Mouse (Mus musculus): ENCODE measurements around the gene Ppp6r3. TPM values are rescaled to one million over a fixed set of nuclear protein-coding genes. Genes with fewer than 3 reads are reported as not detected.

Gene Ppp6r3
- polyA plus RNA-seq, 1 experiment = 171 TPM

DNA sequence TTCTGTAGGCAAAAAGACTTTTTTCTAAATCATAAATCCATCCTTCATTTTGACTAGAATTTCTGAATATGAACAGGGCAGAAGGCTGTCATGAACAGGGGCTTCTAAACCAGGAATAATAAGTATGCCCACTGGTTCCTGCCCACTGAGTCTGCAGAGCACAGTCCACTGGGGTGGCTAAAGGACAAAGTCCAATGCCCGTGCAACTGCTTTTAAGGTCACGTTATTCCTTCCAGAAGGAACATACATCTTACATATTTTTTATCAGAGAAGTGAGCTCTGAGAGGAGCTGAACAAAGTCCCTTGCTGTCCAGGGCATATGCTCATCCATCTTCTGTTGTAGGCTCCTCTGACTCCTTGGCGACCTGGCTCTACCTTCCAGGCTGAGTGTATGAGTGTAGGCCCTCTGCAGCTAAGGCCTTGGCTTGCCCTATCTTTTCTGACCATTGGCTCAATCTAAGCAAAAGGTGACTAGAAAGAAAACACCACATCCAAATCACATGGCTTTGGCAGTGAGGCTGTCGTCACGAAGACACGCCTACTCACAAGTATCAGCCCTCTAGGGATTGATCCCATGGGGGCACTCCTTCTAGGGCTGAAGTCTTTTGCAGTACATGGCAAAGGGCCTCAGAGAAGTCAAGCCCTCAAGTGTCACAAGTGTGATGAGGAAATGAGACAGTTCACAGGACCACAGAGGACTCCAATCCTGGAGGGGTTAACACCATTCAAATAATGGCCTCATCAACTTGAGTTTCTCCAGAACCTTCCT, 117.0 kb downstream of the Ppp6r3 start:
- Histone ChIP-seq H3K9me3 (replicated peaks; ENCODE audit: control insufficient read depth, insufficient read depth, low read length, poor library complexity, severe bottlenecking) (no peaks in the 10 kb centered on the region), H3K27me3 (ENCODE audit: control insufficient read depth, insufficient read depth, low read length, poor library complexity, severe bottlenecking) (no peaks in the 10 kb centered on the region), H3K4me3 (ENCODE audit: low read depth, low read length) (no peak overlapping the region), H3K9ac (ENCODE audit: low read depth, poor library complexity, severe bottlenecking) (no peak overlapping the region), H3K4me1 (ENCODE audit: control insufficient read depth, insufficient read depth, low read length) (no peaks in the 10 kb centered on the region), H3K36me3 (ENCODE audit: control insufficient read depth, insufficient read depth, low read length, poor library complexity, severe bottlenecking) (peaks cover 28% of the 10 kb centered on the region), H3K27ac (ENCODE audit: insufficient read depth, low read length) (no peak overlapping the region)
- TF ChIP-seq POLR2A (IDR thresholded peaks at IDR 0.05; ENCODE audit: insufficient read depth, low read length) = no peak

DNA sequence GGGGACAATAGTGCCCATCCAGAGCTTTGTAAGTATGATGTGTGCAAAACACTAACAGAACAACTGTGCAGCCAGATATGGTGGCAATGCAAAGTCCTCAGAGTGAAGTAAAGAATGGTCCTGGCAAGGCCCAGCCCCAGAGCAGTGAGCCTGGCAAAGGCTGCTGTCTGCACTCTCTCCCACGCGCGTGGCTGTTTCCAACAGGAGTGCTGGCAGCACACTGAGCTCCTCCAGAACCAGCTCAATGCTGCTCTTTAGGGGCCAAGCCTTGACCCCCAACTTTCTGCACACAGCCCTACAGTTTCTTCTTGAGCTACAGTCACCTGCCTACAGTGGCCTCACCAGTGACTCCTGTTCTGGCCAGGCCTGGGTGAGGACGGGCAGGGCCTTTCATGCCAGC, 117.8 kb downstream of the Ppp6r3 start:
- H3K36me3 ChIP-seq (ENCODE audit: control insufficient read depth, insufficient read depth, low read length, poor library complexity, severe bottlenecking) = peaks cover 27% of the 10 kb centered on the region
- TF ChIP-seq EP300 (IDR thresholded peaks at IDR 0.05; ENCODE audit: insufficient read depth, low read depth, low read length) (no peak), CTCF (IDR thresholded peaks at IDR 0.05; ENCODE audit: low read depth, low read length) (no peak), POLR2A (IDR thresholded peaks at IDR 0.05; ENCODE audit: insufficient read depth, low read length) (no peak)
- H3K4me1 ChIP-seq (ENCODE audit: control insufficient read depth, insufficient read depth, low read length) = no peaks in the 10 kb centered on the region
- H3K27ac ChIP-seq (ENCODE audit: insufficient read depth, low read length) = no peak overlapping the region
- no peaks in the 10 kb centered on the region for H3K9me3 ChIP-seq (replicated peaks; ENCODE audit: control insufficient read depth, insufficient read depth, low read length, poor library complexity, severe bottlenecking)
- no peak overlapping the region for H3K9ac ChIP-seq (ENCODE audit: low read depth, poor library complexity, severe bottlenecking)
- H3K27me3 ChIP-seq (ENCODE audit: control insufficient read depth, insufficient read depth, low read length, poor library complexity, severe bottlenecking) = no peaks in the 10 kb centered on the region
- no peak overlapping the region for H3K4me3 ChIP-seq (ENCODE audit: low read depth, low read length)

DNA sequence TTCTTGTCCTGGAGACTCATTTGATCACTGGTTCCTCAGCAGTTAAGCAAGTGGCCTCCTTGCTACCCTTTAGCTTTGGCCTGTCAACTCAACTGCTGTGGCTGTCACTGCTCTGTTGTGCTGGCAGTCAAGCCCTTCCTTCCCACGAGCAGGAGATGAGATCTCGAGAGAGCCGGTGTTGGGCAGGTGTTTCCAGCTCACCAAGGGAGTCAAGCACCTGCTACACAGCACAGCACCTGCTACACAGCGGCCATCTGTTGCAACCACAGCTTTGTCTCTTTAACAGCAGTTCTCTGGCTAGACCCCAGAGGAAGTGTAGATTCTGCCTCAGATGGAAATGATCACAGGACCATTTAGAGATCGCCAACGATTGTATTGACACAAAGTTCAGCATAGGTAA, 123.9 kb downstream of the Ppp6r3 start:
- Histone ChIP-seq H3K4me3 (ENCODE audit: low read depth, low read length) (no peak overlapping the region), H3K36me3 (ENCODE audit: control insufficient read depth, insufficient read depth, low read length, poor library complexity, severe bottlenecking) (no peaks in the 10 kb centered on the region), H3K9ac (ENCODE audit: low read depth, poor library complexity, severe bottlenecking) (no peak overlapping the region), H3K27me3 (ENCODE audit: control insufficient read depth, insufficient read depth, low read length, poor library complexity, severe bottlenecking) (no peaks in the 10 kb centered on the region), H3K4me1 (ENCODE audit: control insufficient read depth, insufficient read depth, low read length) (no peaks in the 10 kb centered on the region), H3K9me3 (replicated peaks; ENCODE audit: control insufficient read depth, insufficient read depth, low read length, poor library complexity, severe bottlenecking) (no peaks in the 10 kb centered on the region), H3K27ac (ENCODE audit: insufficient read depth, low read length) (no peak overlapping the region)
- TF ChIP-seq EP300 (IDR thresholded peaks at IDR 0.05; ENCODE audit: insufficient read depth, low read depth, low read length) (no peak), POLR2A (IDR thresholded peaks at IDR 0.05; ENCODE audit: insufficient read depth, low read length) (no peak), CTCF (IDR thresholded peaks at IDR 0.05; ENCODE audit: low read depth, low read length) (no peak)

DNA sequence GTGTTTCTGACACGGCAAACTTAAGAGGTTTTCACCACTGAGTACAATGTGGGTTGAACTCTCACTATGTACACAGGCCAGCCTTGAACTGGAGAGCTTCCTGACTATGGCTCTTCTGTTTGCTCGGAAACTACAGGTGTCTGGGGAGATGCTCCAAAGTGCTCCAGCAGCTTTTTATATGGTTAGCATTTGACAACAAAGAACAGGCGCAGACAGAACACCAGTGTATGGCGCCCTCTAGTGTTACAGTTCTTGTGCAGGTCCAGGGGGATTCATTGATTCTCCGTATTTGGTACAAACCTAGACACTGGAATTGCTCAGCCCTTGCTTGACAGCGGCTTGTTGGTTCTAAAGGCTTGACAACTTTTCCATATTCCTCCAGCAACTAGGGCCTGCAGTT, 124.4 kb downstream of the Ppp6r3 start:
- H3K36me3 ChIP-seq (ENCODE audit: control insufficient read depth, insufficient read depth, low read length, poor library complexity, severe bottlenecking) = no peaks in the 10 kb centered on the region
- H3K9me3 ChIP-seq (replicated peaks; ENCODE audit: control insufficient read depth, insufficient read depth, low read length, poor library complexity, severe bottlenecking) = no peaks in the 10 kb centered on the region
- TF ChIP-seq CTCF (IDR thresholded peaks at IDR 0.05; ENCODE audit: low read depth, low read length) (peak; percentile 20), POLR2A (IDR thresholded peaks at IDR 0.05; ENCODE audit: insufficient read depth, low read length) (no peak)
- H3K4me3 ChIP-seq (ENCODE audit: low read depth, low read length) = no peak overlapping the region
- H3K4me1 ChIP-seq (ENCODE audit: control insufficient read depth, insufficient read depth, low read length) = no peaks in the 10 kb centered on the region
- no peak overlapping the region for H3K27ac ChIP-seq (ENCODE audit: insufficient read depth, low read length)
- H3K9ac ChIP-seq (ENCODE audit: low read depth, poor library complexity, severe bottlenecking) = no peak overlapping the region
- no peaks in the 10 kb centered on the region for H3K27me3 ChIP-seq (ENCODE audit: control insufficient read depth, insufficient read depth, low read length, poor library complexity, severe bottlenecking)

DNA sequence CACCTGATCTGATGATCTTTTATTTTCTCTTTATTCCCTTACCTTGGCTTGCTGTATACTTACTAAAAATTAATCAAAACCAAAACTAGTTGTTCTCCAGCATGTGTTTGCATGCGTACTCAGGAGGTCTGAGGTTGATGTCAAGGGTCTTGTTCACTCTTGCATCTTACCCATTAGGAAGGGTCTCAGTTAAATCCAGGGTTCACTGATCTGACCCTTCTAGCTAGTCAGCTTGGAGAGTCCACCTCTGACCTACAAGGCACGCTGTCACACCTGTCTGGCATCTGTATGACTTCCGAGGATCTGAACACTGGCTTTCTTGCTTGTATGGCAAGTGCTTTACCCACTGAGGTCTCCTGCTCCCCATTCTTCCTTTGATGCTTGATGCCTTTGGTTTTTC, 124.8 kb downstream of the Ppp6r3 start:
- Histone ChIP-seq H3K9me3 (replicated peaks; ENCODE audit: control insufficient read depth, insufficient read depth, low read length, poor library complexity, severe bottlenecking) (no peaks in the 10 kb centered on the region), H3K4me3 (ENCODE audit: low read depth, low read length) (no peak overlapping the region), H3K27ac (ENCODE audit: insufficient read depth, low read length) (no peak overlapping the region), H3K9ac (ENCODE audit: low read depth, poor library complexity, severe bottlenecking) (no peak overlapping the region), H3K27me3 (ENCODE audit: control insufficient read depth, insufficient read depth, low read length, poor library complexity, severe bottlenecking) (no peaks in the 10 kb centered on the region), H3K36me3 (ENCODE audit: control insufficient read depth, insufficient read depth, low read length, poor library complexity, severe bottlenecking) (no peaks in the 10 kb centered on the region), H3K4me1 (ENCODE audit: control insufficient read depth, insufficient read depth, low read length) (no peaks in the 10 kb centered on the region)
- TF ChIP-seq POLR2A (IDR thresholded peaks at IDR 0.05; ENCODE audit: insufficient read depth, low read length) (no peak), CTCF (IDR thresholded peaks at IDR 0.05; ENCODE audit: low read depth, low read length) (no peak), EP300 (IDR thresholded peaks at IDR 0.05; ENCODE audit: insufficient read depth, low read depth, low read length) (no peak)

DNA sequence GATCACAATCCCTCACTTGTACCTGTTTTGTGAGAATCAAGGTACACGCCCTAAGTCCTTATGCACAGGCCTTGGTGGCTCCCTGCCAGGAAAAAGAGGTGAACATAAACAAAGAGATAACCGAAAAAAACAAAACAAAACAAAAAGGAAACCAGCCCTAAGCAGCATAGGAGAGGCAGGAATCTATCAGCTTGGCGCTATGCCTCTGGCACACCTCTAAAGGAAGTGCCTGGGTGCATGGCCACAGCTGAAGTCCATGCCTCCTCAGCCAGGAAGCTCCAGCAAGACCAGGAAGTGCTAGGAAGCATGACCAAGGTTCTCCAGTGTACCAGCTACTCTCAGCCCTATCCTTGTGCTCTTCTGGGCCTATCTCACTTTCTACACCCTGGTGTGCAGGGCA, 126.3 kb downstream of the Ppp6r3 start:
- H3K27me3 ChIP-seq (ENCODE audit: control insufficient read depth, insufficient read depth, low read length, poor library complexity, severe bottlenecking) = no peaks in the 10 kb centered on the region
- H3K9me3 ChIP-seq (replicated peaks; ENCODE audit: control insufficient read depth, insufficient read depth, low read length, poor library complexity, severe bottlenecking) = no peaks in the 10 kb centered on the region
- no peak overlapping the region for H3K27ac ChIP-seq (ENCODE audit: insufficient read depth, low read length)
- no peaks in the 10 kb centered on the region for H3K36me3 ChIP-seq (ENCODE audit: control insufficient read depth, insufficient read depth, low read length, poor library complexity, severe bottlenecking)
- no peak overlapping the region for H3K4me3 ChIP-seq (ENCODE audit: low read depth, low read length)
- TF ChIP-seq POLR2A (IDR thresholded peaks at IDR 0.05; ENCODE audit: insufficient read depth, low read length) (no peak), EP300 (IDR thresholded peaks at IDR 0.05; ENCODE audit: insufficient read depth, low read depth, low read length) (no peak), CTCF (IDR thresholded peaks at IDR 0.05; ENCODE audit: low read depth, low read length) (no peak)
- H3K9ac ChIP-seq (ENCODE audit: low read depth, poor library complexity, severe bottlenecking) = no peak overlapping the region
- no peaks in the 10 kb centered on the region for H3K4me1 ChIP-seq (ENCODE audit: control insufficient read depth, insufficient read depth, low read length)

All from ES-Bruce4 (cell line).